Comparison of ENCODE assay signal across 8 mouse cellular contexts in the genomic region with DNA sequence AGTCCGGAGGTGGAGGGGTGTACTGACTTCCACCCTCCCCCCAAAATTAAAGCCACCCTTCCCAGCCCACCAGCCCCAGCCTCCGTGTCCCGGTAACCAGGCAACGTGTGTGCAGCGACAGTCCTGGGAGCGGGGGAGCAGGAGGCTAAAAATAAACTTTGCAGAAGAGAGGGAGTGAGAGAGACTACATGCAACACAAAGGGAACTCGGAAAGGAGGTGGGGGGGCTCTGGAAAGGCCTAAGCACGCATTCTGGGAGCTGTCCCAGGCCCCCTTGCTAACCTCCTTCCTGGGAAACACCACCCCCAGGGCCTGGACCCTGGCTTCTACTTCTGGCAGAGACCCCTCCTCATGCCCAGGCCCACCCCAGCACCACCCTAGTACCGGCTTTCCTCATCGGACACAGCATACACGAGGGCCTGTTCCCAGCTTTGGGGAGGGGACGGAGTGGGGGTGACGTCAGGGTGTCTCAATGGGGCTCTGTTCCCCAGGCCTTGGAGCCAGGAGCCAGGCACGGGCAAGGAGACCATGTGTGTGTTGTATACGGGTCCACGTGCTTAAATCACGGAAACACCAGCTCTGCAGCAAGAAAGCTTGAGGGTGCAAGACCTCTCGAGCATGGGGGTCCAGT. TPM values are rescaled to one million over a fixed set of nuclear protein-coding genes. Genes with fewer than 3 reads are reported as not detected.
A peak's percentile ranks its signal among the peaks of the same experiment; 100 is the strongest.
DNase-seq lines count a peak whose midpoint lies in the region; ATAC-seq and TF ChIP-seq lines count a peak whose summit lies in the region.

No protein-coding gene starts in this region.

- H3K9ac ChIP-seq in forebrain, embryonic 14.5 days (ENCODE audit: low read length), result peak overlapping the region; percentile 79
- peak overlapping the region; percentile 79 for H3K9ac ChIP-seq in hindbrain, embryonic 16.5 days (ENCODE audit: low read depth, low read length)
- H3K9ac ChIP-seq in limb, embryonic 11.5 days (ENCODE audit: low read length), result peak overlapping the region; percentile 88
- peak overlapping the region; percentile 42; the same call in 1 of the 2 replicates for H3K9ac ChIP-seq in midbrain, postnatal 0 days (replicated peaks; ENCODE audit: low read length, poor library complexity, severe bottlenecking)

- TF ChIP-seq POLR2A in bone marrow macrophage, adult 2 months (IDR thresholded peaks at IDR 0.05; ENCODE audit: borderline replicate concordance, low read depth, low read length), result no peak

- ATAC-seq in erythroblast, adult 5-6 weeks (replicated peaks; ENCODE audit: low FRiP score, poor library complexity, severe bottlenecking), result no peak
- peak; percentile 43 for ATAC-seq in forebrain, embryonic 14.5 days
- peak; percentile 53 for ATAC-seq in hindbrain, embryonic 16.5 days
- peak; percentile 20 for ATAC-seq in limb, embryonic 11.5 days (ENCODE audit: insufficient number of reproducible peaks, low FRiP score, low TSS enrichment, low read depth)
- peak; percentile 41 for ATAC-seq in midbrain, postnatal 0 days (ENCODE audit: low FRiP score)
- no peak for ATAC-seq in inflammation-experienced regulatory T-cells, adult 6 months

- TF ChIP-seq CTCF in bone marrow macrophage, adult 2 months (IDR thresholded peaks at IDR 0.05; ENCODE audit: low read depth, low read length), result no peak
- TF ChIP-seq CTCF in midbrain, postnatal 0 days (IDR thresholded peaks at IDR 0.05), result no peak

- peak overlapping the region; percentile 91 for H3K4me3 ChIP-seq in erythroblast, embryonic 14.5 days (replicated peaks)
- H3K4me3 ChIP-seq in bone marrow macrophage, adult 2 months (ENCODE audit: insufficient read depth, low read length), result peak overlapping the region; percentile 87
- peak overlapping the region; percentile 78 for H3K4me3 ChIP-seq in forebrain, embryonic 14.5 days (ENCODE audit: low read depth, low read length)
- H3K4me3 ChIP-seq in hindbrain, embryonic 16.5 days (ENCODE audit: low read length), result peak overlapping the region; percentile 86
- peak overlapping the region; percentile 99 for H3K4me3 ChIP-seq in limb, embryonic 11.5 days (ENCODE audit: low read depth, low read length)
- peak overlapping the region; percentile 83 for H3K4me3 ChIP-seq in midbrain, postnatal 0 days (ENCODE audit: low read depth, low read length)

- H3K9me3 ChIP-seq in erythroblast, embryonic 14.5 days (ENCODE audit: control insufficient read depth, low read length), result no peaks in the 10 kb centered on the region
- no peaks in the 10 kb centered on the region for H3K9me3 ChIP-seq in forebrain, embryonic 14.5 days (replicated peaks; ENCODE audit: control insufficient read depth, low read length)
- H3K9me3 ChIP-seq in hindbrain, embryonic 16.5 days (ENCODE audit: control insufficient read depth, low read length), result no peaks in the 10 kb centered on the region
- H3K9me3 ChIP-seq in limb, embryonic 11.5 days (ENCODE audit: control insufficient read depth, low read length), result no peaks in the 10 kb centered on the region
- H3K9me3 ChIP-seq in midbrain, postnatal 0 days (ENCODE audit: low read length), result no peaks in the 10 kb centered on the region

- peak; percentile 79 for DNase-seq in forebrain, embryonic 14.5 days (ENCODE audit: low spot score)
- peak; percentile 69 for DNase-seq in limb, embryonic 11.5 days (ENCODE audit: low spot score)
- DNase-seq in midbrain, postnatal 0 days (ENCODE audit: low spot score), result peak; percentile 71

- H3K27me3 ChIP-seq in erythroblast, embryonic 14.5 days (ENCODE audit: control insufficient read depth), result peaks cover 23% of the 10 kb centered on the region
- H3K27me3 ChIP-seq in forebrain, embryonic 14.5 days (replicated peaks; ENCODE audit: control insufficient read depth, insufficient read depth, low read length), result no peaks in the 10 kb centered on the region
- H3K27me3 ChIP-seq in hindbrain, embryonic 16.5 days (replicated peaks; ENCODE audit: control insufficient read depth, insufficient read depth, low read length), result no peaks in the 10 kb centered on the region
- H3K27me3 ChIP-seq in limb, embryonic 11.5 days (ENCODE audit: control insufficient read depth, insufficient read depth, low read length), result no peaks in the 10 kb centered on the region
- H3K27me3 ChIP-seq in midbrain, postnatal 0 days (ENCODE audit: insufficient read depth, low read length), result no peaks in the 10 kb centered on the region

- H3K27ac ChIP-seq in bone marrow macrophage, adult 2 months (ENCODE audit: insufficient read depth, low read depth, low read length), result peak overlapping the region; percentile 96
- H3K27ac ChIP-seq in forebrain, embryonic 14.5 days (ENCODE audit: low read depth, low read length), result peak overlapping the region; percentile 94
- peak overlapping the region; percentile 91 for H3K27ac ChIP-seq in hindbrain, embryonic 16.5 days (ENCODE audit: low read depth, low read length)
- H3K27ac ChIP-seq in limb, embryonic 11.5 days (replicated peaks; ENCODE audit: low read depth, low read length), result peak overlapping the region; percentile 99
- H3K27ac ChIP-seq in midbrain, postnatal 0 days (ENCODE audit: low read depth, low read length), result peak overlapping the region; percentile 79

- H3K36me3 ChIP-seq in erythroblast, embryonic 14.5 days (ENCODE audit: control insufficient read depth), result peaks cover 27% of the 10 kb centered on the region
- H3K36me3 ChIP-seq in forebrain, embryonic 14.5 days (ENCODE audit: control insufficient read depth, insufficient read depth, low read length), result peaks cover 23% of the 10 kb centered on the region
- no peaks in the 10 kb centered on the region for H3K36me3 ChIP-seq in hindbrain, embryonic 16.5 days (ENCODE audit: control insufficient read depth, insufficient read depth, low read length)
- peaks cover 11% of the 10 kb centered on the region for H3K36me3 ChIP-seq in limb, embryonic 11.5 days (ENCODE audit: control insufficient read depth, insufficient read depth, low read length)
- H3K36me3 ChIP-seq in midbrain, postnatal 0 days (ENCODE audit: insufficient read depth, low read length), result no peaks in the 10 kb centered on the region

- peak overlapping the region; percentile 98 for H3K4me2 ChIP-seq in forebrain, embryonic 14.5 days (ENCODE audit: low read length)
- H3K4me2 ChIP-seq in hindbrain, embryonic 16.5 days (ENCODE audit: low read length), result peak overlapping the region; percentile 99
- peak overlapping the region; percentile 83 for H3K4me2 ChIP-seq in limb, embryonic 11.5 days (ENCODE audit: low read depth, severe bottlenecking)
- peak overlapping the region; percentile 99 for H3K4me2 ChIP-seq in midbrain, postnatal 0 days (ENCODE audit: low read depth, low read length, poor library complexity, severe bottlenecking)

- under 1% methylated on average over 18 of the region's 18 CpGs for WGBS in forebrain, embryonic 14.5 days
- 3% methylated on average over 18 of the region's 18 CpGs for WGBS in hindbrain, embryonic 16.5 days
- 1% methylated on average over 18 of the region's 18 CpGs for WGBS in limb, embryonic 11.5 days
- WGBS in midbrain, postnatal 0 days, result 4% methylated on average over 18 of the region's 18 CpGs

- peaks cover 65% of the 10 kb centered on the region for H3K4me1 ChIP-seq in erythroblast, embryonic 14.5 days (ENCODE audit: control insufficient read depth)
- peaks cover 30% of the 10 kb centered on the region for H3K4me1 ChIP-seq in bone marrow macrophage, adult 2 months (ENCODE audit: control insufficient read depth, insufficient read depth, low read length)
- peaks cover 30% of the 10 kb centered on the region for H3K4me1 ChIP-seq in forebrain, embryonic 14.5 days (ENCODE audit: control insufficient read depth, insufficient read depth, low read length)
- peaks cover 47% of the 10 kb centered on the region for H3K4me1 ChIP-seq in hindbrain, embryonic 16.5 days (ENCODE audit: control insufficient read depth, insufficient read depth, low read depth, low read length)
- H3K4me1 ChIP-seq in limb, embryonic 11.5 days (ENCODE audit: control insufficient read depth, insufficient read depth, low read length), result peaks cover 33% of the 10 kb centered on the region
- H3K4me1 ChIP-seq in midbrain, postnatal 0 days (ENCODE audit: insufficient read depth, low read length), result peaks cover 28% of the 10 kb centered on the region; the same call in 1 of the 2 replicates

RNA-seq across cellular contexts. Expression of gene Erf, which starts 2.4 kb away (rescaled TPM):
- polyA plus RNA-seq in erythroblast, embryonic 14.5 days (2012), result 3.2 and 3.6 TPM in 2 replicates
- 3.3 and 3.6 TPM in 2 replicates for total RNA-seq in erythroblast, adult 5-6 weeks (2015; ENCODE audit: low replicate concordance)
- total RNA-seq in erythroblast, adult 5-6 weeks (2017; ENCODE audit: low replicate concordance), result 2.4 and 2.6 TPM in 2 replicates
- 22.7 and 27.8 TPM in 2 replicates for polyA plus RNA-seq in bone marrow macrophage, adult 2 months (2012; ENCODE audit: insufficient read depth, insufficient read length, missing spikeins)
- polyA plus RNA-seq in forebrain, embryonic 14.5 days (2014; fragmentation: Nextera tagmentation; extraction: Ambion mirVana), result 7.7 and 8.2 TPM in 2 replicates
- polyA plus RNA-seq in hindbrain, embryonic 16.5 days (2015; fragmentation: Nextera tagmentation; extraction: Ambion mirVana), result 3.7 and 4.3 TPM in 2 replicates
- polyA plus RNA-seq in limb, embryonic 11.5 days (2014; fragmentation: Nextera tagmentation; extraction: Ambion mirVana), result 25.6 and 28.6 TPM in 2 replicates
- 15.8 TPM in 2 replicates for total RNA-seq in midbrain, postnatal 0 days (2014; rRNA removed)
- polyA plus RNA-seq in midbrain, postnatal 0 days (2015; fragmentation: Nextera tagmentation; extraction: Ambion mirVana), result 2.2 and 3.0 TPM in 2 replicates
- under 1 TPM; 0.34 to 0.70 (median 0.38) TPM for polyA plus RNA-seq in inflammation-experienced regulatory T-cells, adult 6 months (2017; shearing (Covaris generic))

RNA-seq across cellular contexts. Expression of gene Gsk3a, which starts 10.5 kb away (rescaled TPM):
- 30.9 and 31.8 TPM in 2 replicates for polyA plus RNA-seq in erythroblast, embryonic 14.5 days (2012)
- total RNA-seq in erythroblast, adult 5-6 weeks (2015; ENCODE audit: low replicate concordance), result 35.2 and 39.5 TPM in 2 replicates
- total RNA-seq in erythroblast, adult 5-6 weeks (2017; ENCODE audit: low replicate concordance), result 24.2 and 29.0 TPM in 2 replicates
- polyA plus RNA-seq in bone marrow macrophage, adult 2 months (2012; ENCODE audit: insufficient read depth, insufficient read length, missing spikeins), result 78.6 and 87.1 TPM in 2 replicates
- polyA plus RNA-seq in forebrain, embryonic 14.5 days (2014; fragmentation: Nextera tagmentation; extraction: Ambion mirVana), result 20.2 and 20.5 TPM in 2 replicates
- polyA plus RNA-seq in hindbrain, embryonic 16.5 days (2015; fragmentation: Nextera tagmentation; extraction: Ambion mirVana), result 13.0 and 16.4 TPM in 2 replicates
- 15.8 and 17.3 TPM in 2 replicates for polyA plus RNA-seq in limb, embryonic 11.5 days (2014; fragmentation: Nextera tagmentation; extraction: Ambion mirVana)
- total RNA-seq in midbrain, postnatal 0 days (2014; rRNA removed), result 155 and 169 TPM in 2 replicates
- 20.3 and 20.6 TPM in 2 replicates for polyA plus RNA-seq in midbrain, postnatal 0 days (2015; fragmentation: Nextera tagmentation; extraction: Ambion mirVana)
- 10 to 100 TPM in 1 of 3 experiments, 1 to 10 TPM in 2; 8.5 to 13.3 (median 8.9) TPM for polyA plus RNA-seq in inflammation-experienced regulatory T-cells, adult 6 months (2017; shearing (Covaris generic))

RNA-seq across cellular contexts. Expression of gene Cic, which starts 19.4 kb away (rescaled TPM):
- polyA plus RNA-seq in erythroblast, embryonic 14.5 days (2012), result 47.3 and 55.9 TPM in 2 replicates
- 60.2 and 77.4 TPM in 2 replicates for total RNA-seq in erythroblast, adult 5-6 weeks (2015; ENCODE audit: low replicate concordance)
- 15.3 and 26.6 TPM in 2 replicates for total RNA-seq in erythroblast, adult 5-6 weeks (2017; ENCODE audit: low replicate concordance)
- polyA plus RNA-seq in bone marrow macrophage, adult 2 months (2012; ENCODE audit: insufficient read depth, insufficient read length, missing spikeins), result 251 and 272 TPM in 2 replicates
- 37.4 and 38.7 TPM in 2 replicates for polyA plus RNA-seq in forebrain, embryonic 14.5 days (2014; fragmentation: Nextera tagmentation; extraction: Ambion mirVana)
- 31.0 and 36.4 TPM in 2 replicates for polyA plus RNA-seq in hindbrain, embryonic 16.5 days (2015; fragmentation: Nextera tagmentation; extraction: Ambion mirVana)
- polyA plus RNA-seq in limb, embryonic 11.5 days (2014; fragmentation: Nextera tagmentation; extraction: Ambion mirVana), result 32.5 and 34.2 TPM in 2 replicates
- 145 and 146 TPM in 2 replicates for total RNA-seq in midbrain, postnatal 0 days (2014; rRNA removed)
- polyA plus RNA-seq in midbrain, postnatal 0 days (2015; fragmentation: Nextera tagmentation; extraction: Ambion mirVana), result 26.8 and 31.9 TPM in 2 replicates
- 10 to 100 TPM; 17.9 to 35.2 (median 21.6) TPM for polyA plus RNA-seq in inflammation-experienced regulatory T-cells, adult 6 months (2017; shearing (Covaris generic))

RNA-seq across cellular contexts. Expression of gene Zfp526, which starts 26.9 kb away (rescaled TPM):
- 1.1 and 1.5 TPM in 2 replicates for polyA plus RNA-seq in erythroblast, embryonic 14.5 days (2012)
- 25.4 and 27.4 TPM in 2 replicates for total RNA-seq in erythroblast, adult 5-6 weeks (2015; ENCODE audit: low replicate concordance)
- total RNA-seq in erythroblast, adult 5-6 weeks (2017; ENCODE audit: low replicate concordance), result 33.7 and 37.7 TPM in 2 replicates
- polyA plus RNA-seq in bone marrow macrophage, adult 2 months (2012; ENCODE audit: insufficient read depth, insufficient read length, missing spikeins), result 5.0 and 6.4 TPM in 2 replicates
- polyA plus RNA-seq in forebrain, embryonic 14.5 days (2014; fragmentation: Nextera tagmentation; extraction: Ambion mirVana), result 2.3 and 2.8 TPM in 2 replicates
- polyA plus RNA-seq in hindbrain, embryonic 16.5 days (2015; fragmentation: Nextera tagmentation; extraction: Ambion mirVana), result 1.6 and 1.8 TPM in 2 replicates
- 3.2 and 3.4 TPM in 2 replicates for polyA plus RNA-seq in limb, embryonic 11.5 days (2014; fragmentation: Nextera tagmentation; extraction: Ambion mirVana)
- 8.1 and 9.5 TPM in 2 replicates for total RNA-seq in midbrain, postnatal 0 days (2014; rRNA removed)
- 0.94 and 1.0 TPM in 2 replicates for polyA plus RNA-seq in midbrain, postnatal 0 days (2015; fragmentation: Nextera tagmentation; extraction: Ambion mirVana)
- polyA plus RNA-seq in inflammation-experienced regulatory T-cells, adult 6 months (2017; shearing (Covaris generic)), result 1 to 10 TPM; 2.2 to 4.0 (median 2.5) TPM

RNA-seq across cellular contexts. Expression of gene Dedd2, which starts 27.7 kb away (rescaled TPM):
- 50.4 and 51.9 TPM in 2 replicates for polyA plus RNA-seq in erythroblast, embryonic 14.5 days (2012)
- 53.8 and 59.1 TPM in 2 replicates for total RNA-seq in erythroblast, adult 5-6 weeks (2015; ENCODE audit: low replicate concordance)
- 164 and 194 TPM in 2 replicates for total RNA-seq in erythroblast, adult 5-6 weeks (2017; ENCODE audit: low replicate concordance)
- polyA plus RNA-seq in bone marrow macrophage, adult 2 months (2012; ENCODE audit: insufficient read depth, insufficient read length, missing spikeins), result 12.6 and 12.7 TPM in 2 replicates
- polyA plus RNA-seq in forebrain, embryonic 14.5 days (2014; fragmentation: Nextera tagmentation; extraction: Ambion mirVana), result 10.8 and 12.5 TPM in 2 replicates
- polyA plus RNA-seq in hindbrain, embryonic 16.5 days (2015; fragmentation: Nextera tagmentation; extraction: Ambion mirVana), result 14.2 and 14.8 TPM in 2 replicates
- polyA plus RNA-seq in limb, embryonic 11.5 days (2014; fragmentation: Nextera tagmentation; extraction: Ambion mirVana), result 9.9 and 11.0 TPM in 2 replicates
- total RNA-seq in midbrain, postnatal 0 days (2014; rRNA removed), result 25.9 and 27.8 TPM in 2 replicates
- polyA plus RNA-seq in midbrain, postnatal 0 days (2015; fragmentation: Nextera tagmentation; extraction: Ambion mirVana), result 17.7 and 18.7 TPM in 2 replicates
- 10 to 100 TPM; 24.6 to 26.2 (median 25.0) TPM for polyA plus RNA-seq in inflammation-experienced regulatory T-cells, adult 6 months (2017; shearing (Covaris generic))

Comparison
In these comparisons a context has a peak if more than half of its experiments do, and no peak if none do; other contexts are left out.
1. ATAC-seq: peak in forebrain, embryonic 14.5 days (single experiment), hindbrain, embryonic 16.5 days (single experiment), limb, embryonic 11.5 days (single experiment) and midbrain, postnatal 0 days (single experiment); none in erythroblast, adult 5-6 weeks (single experiment) and inflammation-experienced regulatory T-cells, adult 6 months (single experiment).
2. Peak in every context shown above with its lines, with median percentiles within 50 percentile points of each other: H3K4me3 ChIP-seq, H3K27ac ChIP-seq, DNase-seq, H3K4me2 ChIP-seq and H3K9ac ChIP-seq.